Mouse (Mus musculus) myocyte (in vitro differentiated cells): ENCODE results near the gene Lamb3.

Source experiments
- E2F4 ChIP-seq: IDR thresholded peaks from one replicate; pipeline ENCODE4 v1.6.1; 2011; ENCODE audit warnings: mild to moderate bottlenecking, control low read depth, moderate library complexity; ENCODE audit not compliant: insufficient read depth
- POLR2A ChIP-seq: IDR thresholded peaks from one replicate; pipeline ENCODE4 v1.6.1; 2011; ENCODE audit warnings: low read depth, mild to moderate bottlenecking, control low read depth, moderate library complexity; ENCODE audit not compliant: insufficient read length
- POLR2AphosphoS2 ChIP-seq: IDR thresholded peaks from one replicate; pipeline ENCODE4 v1.6.1; 2011; ENCODE audit warnings: low read depth, control low read depth; ENCODE audit not compliant: insufficient read length

DNA sequence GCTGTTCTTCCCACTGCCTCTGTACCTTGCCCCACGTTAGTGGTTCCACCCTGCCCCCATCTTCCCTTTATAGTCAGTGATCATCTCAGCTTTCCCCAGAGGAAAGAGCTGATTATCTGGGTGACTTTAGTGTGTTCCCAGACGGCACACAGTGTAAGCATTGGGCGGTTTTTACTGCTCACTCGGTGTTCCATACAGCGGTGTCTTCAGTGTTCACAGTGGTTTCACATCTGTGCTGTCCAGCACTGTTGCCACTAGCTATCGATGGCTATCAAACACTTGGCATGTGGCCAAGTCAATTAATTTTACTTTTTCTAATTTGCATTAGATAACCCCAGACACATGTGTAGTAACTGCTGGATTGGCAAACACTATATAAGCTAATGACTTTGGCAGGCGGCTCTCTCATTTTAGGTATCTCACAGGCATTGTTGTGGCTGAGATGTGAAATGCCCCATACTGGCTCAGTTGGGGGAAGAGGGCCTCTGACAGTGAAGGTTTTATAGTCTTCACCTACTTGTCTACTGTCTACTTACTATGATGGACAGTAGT lies 76.8 kb downstream of the Lamb3 start:
- TF ChIP-seq E2F4 (no peak), POLR2A (no peak), POLR2AphosphoS2 (no peak)
